Mouse (Mus musculus) megakaryocyte-erythroid progenitor cell, adult 5-6 weeks (primary cell): ENCODE measurements around the gene Clic5. TPM values are rescaled to one million over a fixed set of nuclear protein-coding genes. Genes with fewer than 3 reads are reported as not detected.

ENCODE experiments used
- ATAC-seq: replicated peaks from 2 replicates; pipeline ENCODE4 v1.8.0; 2016; ENCODE audit warnings: mild to moderate bottlenecking, inconsistent platforms; ENCODE audit not compliant: severe bottlenecking, poor library complexity, low FRiP score, low TSS enrichment
- total RNA-seq, 2 experiments: library from RNA; stranded (forward) in 1 of 2; stranded (reverse) in 1 of 2; fragments of 200-1000, 215-1000 nt in 1 of 2; fragments of >200 nt in 1 of 2; fragmentation: Nextera tagmentation in 1 of 2; gene quantifications; 2 replicates each; pipeline ENCODE4 v1.2.3; 2014 to 2017

Clic5 gene
- total RNA-seq, 2 experiments from 2014 or later: 0.72 to 0.94 TPM

- ATAC-seq: no peak
Measured at GRCm38 (mm10) chr17:44189696-44190095, 1.3 kb downstream of the Clic5 start.

- ATAC-seq: no peak
Measured at GRCm38 (mm10) chr17:44190246-44190645, 1.9 kb downstream of the Clic5 start.

- ATAC-seq: no peak
Measured at GRCm38 (mm10) chr17:44192981-44193380, 4.6 kb downstream of the Clic5 start.

GRCm38 (mm10) chr17:44199158-44199557 lies 10.8 kb downstream of the Clic5 start:
- ATAC-seq: no peak

GRCm38 (mm10) chr17:44202952-44203351 lies 14.6 kb downstream of the Clic5 start:
- ATAC-seq: no peak

- ATAC-seq: no peak
Measured at GRCm38 (mm10) chr17:44204787-44205186, 16.4 kb downstream of the Clic5 start.

- no peak for ATAC-seq
Measured at GRCm38 (mm10) chr17:44205562-44205961, 17.2 kb downstream of the Clic5 start.

- no peak for ATAC-seq
Measured at GRCm38 (mm10) chr17:44208900-44209299, 20.5 kb downstream of the Clic5 start.

- no peak for ATAC-seq
Measured at GRCm38 (mm10) chr17:44212960-44213619, 24.7 kb downstream of the Clic5 start.

- ATAC-seq: no peak
Measured at GRCm38 (mm10) chr17:44215196-44215799, 26.9 kb downstream of the Clic5 start.

GRCm38 (mm10) chr17:44217185-44217584 lies 28.8 kb downstream of the Clic5 start:
- ATAC-seq: no peak

- no peak for ATAC-seq
Measured at GRCm38 (mm10) chr17:44219943-44220342, 31.6 kb downstream of the Clic5 start.

- no peak for ATAC-seq
Measured at GRCm38 (mm10) chr17:44228428-44228827, 40.0 kb downstream of the Clic5 start.

- ATAC-seq: no peak
Measured at GRCm38 (mm10) chr17:44230083-44230482, 41.7 kb downstream of the Clic5 start.

- peak; percentile 68 for ATAC-seq
Measured at GRCm38 (mm10) chr17:44239030-44239721, 50.8 kb downstream of the Clic5 start.

- ATAC-seq: no peak
Measured at GRCm38 (mm10) chr17:44240742-44241141, 52.4 kb downstream of the Clic5 start.

GRCm38 (mm10) chr17:44244096-44244495 lies 55.7 kb downstream of the Clic5 start:
- ATAC-seq: no peak

- no peak for ATAC-seq
Measured at GRCm38 (mm10) chr17:44244625-44245024, 56.2 kb downstream of the Clic5 start.

- no peak for ATAC-seq
Measured at GRCm38 (mm10) chr17:44246153-44246700, 57.8 kb downstream of the Clic5 start.

- no peak for ATAC-seq
Measured at GRCm38 (mm10) chr17:44249544-44249943, 61.2 kb downstream of the Clic5 start.
